Mouse (Mus musculus) large intestine, adult 2 months (tissue): Measurements from ENCODE around the gene Smr3a. TPM values are rescaled to one million over a fixed set of nuclear protein-coding genes. Genes with fewer than 3 reads are reported as not detected.

Experiments
- DNase-seq: peaks from one replicate; pipeline ENCODE4 v3.0.0-alpha.2; 2012; ENCODE audit warnings: low read depth, low spot score
- WGBS: fragments of 180-500 bp; shearing (Covaris S2); methylation state at CpG from one replicate; pipeline ENCODE4 v1.1.7; 2018; 5-methylcytosine and 5-hydroxymethylcytosine counted together
- polyA plus RNA-seq: library from polyadenylated mRNA; depleted of rRNA; stranded (reverse); fragments of >200 nt; gene quantifications from 2 replicates; pipeline ENCODE4 v1.2.3, GENCODE M21; 2012; rRNA removed

Smr3a gene
- polyA plus RNA-seq, result not detected in 2 replicates

DNA sequence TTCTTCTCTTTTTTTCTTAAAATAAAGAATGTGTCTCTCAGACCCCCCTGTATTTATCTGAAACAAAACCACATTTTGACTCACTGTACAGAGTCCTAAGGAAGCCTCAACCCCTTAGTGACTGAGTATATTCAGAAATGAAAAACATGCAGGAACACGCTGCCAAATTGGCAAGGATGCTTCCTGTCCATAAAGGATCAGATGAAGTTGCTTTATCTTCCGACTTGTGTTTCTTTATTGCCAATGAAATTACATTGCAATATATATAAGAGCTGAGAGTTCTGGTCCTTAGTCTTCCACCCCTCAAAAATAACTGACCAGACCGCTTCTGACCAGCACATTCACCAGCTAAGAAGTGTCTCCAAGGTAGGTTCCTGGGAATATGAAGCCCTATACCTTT, at the start of gene Smr3a:
TSS of gene Smr3a (plus strand) at position 301 of the 400 bp plus-strand sequence.
- no peak for DNase-seq
- WGBS, result 73% methylated on average over 3 of the region's 3 CpGs

DNA sequence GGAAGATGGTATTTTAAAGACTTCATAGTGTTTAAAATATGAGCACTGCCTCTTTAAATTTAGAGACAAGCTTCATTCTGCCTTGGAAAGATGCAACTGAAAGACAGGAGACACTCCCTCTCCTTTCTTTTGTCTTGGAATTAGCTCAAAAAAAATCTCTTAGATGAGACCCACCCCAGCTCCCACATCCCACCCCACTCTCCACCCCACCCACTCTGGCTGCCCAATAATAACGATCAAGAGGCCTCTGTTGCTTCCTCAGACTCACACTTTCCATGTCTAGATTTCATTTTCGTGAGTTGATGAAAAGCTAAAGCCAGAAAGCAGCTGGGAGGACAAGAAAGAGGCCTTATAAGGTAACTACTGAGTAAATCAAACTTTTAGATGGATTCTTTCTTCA, 33.1 kb upstream of the Smr3a start, which contains the start of the genes 2310003L06Rik and Gm28434:
TSS of gene 2310003L06Rik (plus strand) at position 259 of the 400 bp plus-strand sequence.
TSS of gene Gm28434 (plus strand) at position 317 of the 400 bp plus-strand sequence.
- 50% methylated on average over 2 of the region's 2 CpGs for WGBS
- no peak for DNase-seq

- no peak for DNase-seq
- WGBS, result 75% methylated on average over 3 of the region's 3 CpGs
Observed at GRCm38 (mm10) chr5:87979139-87979538, 23.2 kb upstream of the Smr3a start, which contains the start of gene Cabs1. Cabs1 (plus strand) TSS chr5:87979439.

DNA sequence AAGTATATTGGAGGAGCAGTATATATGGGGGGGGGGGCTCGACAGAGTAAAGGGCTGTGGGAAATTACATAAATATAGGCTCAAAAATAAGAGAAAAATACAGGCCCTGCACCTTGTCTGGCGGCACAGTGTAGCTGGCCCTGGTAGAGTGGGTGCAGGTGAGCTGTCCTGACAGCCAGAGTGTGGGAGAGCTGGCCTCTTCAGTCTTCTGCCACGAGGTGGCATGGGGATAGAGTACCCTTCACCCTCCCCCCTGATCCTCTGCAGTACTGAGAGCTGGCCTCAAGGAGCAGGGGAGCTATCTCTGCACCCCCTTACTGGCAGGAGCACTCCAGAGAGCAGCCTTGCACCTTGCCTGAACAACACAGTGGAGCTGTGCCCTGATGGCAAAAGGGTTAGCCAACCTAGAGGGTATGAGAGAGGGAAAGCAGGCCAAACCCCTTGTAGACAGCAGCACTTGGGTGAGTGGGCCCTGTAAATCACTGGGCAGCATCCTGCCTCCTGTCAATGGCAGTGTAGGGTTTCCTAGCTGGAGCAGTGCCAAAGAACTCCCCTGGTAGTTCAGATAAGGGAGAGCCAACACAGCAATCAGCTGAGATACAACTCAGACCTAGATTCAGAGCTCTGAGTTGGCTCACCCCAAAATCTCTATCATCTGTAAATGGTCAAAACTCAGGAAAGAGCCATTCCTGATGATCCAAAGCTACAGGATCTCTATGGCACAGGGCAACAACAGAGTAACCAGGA, 19.7 kb upstream of the Smr3a start:
- WGBS, result 46% methylated on average over 3 of the region's 3 CpGs
- no peak for DNase-seq

DNA sequence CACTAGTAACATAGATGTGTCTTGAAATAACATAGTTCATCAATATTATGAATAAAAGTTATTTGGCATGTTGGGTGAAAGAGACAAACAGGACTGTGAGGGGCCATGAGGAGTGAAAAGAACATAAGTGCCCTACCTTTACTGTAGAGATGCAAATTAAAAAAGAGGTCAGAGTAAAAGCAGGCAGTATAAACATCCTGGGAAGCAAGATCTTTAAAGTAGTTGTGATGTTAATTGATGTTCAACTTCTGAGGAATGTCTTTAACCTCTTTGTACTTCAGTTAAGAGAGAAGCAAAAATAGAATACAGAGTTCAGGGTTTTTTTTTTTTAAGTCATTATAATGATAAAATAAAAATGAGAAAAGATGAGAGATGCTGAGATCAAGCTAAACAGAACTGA, 2.9 kb downstream of the Smr3a start:
- DNase-seq, result no peak

Other genes with a start within 250 kb of the Smr3a start
- gene Csn1s2a, start 228.0 kb upstream of the Smr3a start, polyA plus RNA-seq, result not detected in 2 replicates
- not detected in 2 replicates for gene Csn1s2b, start 194.5 kb upstream of the Smr3a start, polyA plus RNA-seq
- not detected in 2 replicates for gene Prr27, start 176.9 kb upstream of the Smr3a start, polyA plus RNA-seq
- gene Odam, start 117.5 kb upstream of the Smr3a start, polyA plus RNA-seq, result not detected in 2 replicates
- not detected in 2 replicates for gene Csn3, start 77.0 kb upstream of the Smr3a start, polyA plus RNA-seq
- not detected in 2 replicates for gene 2310003L06Rik, start 33.1 kb upstream of the Smr3a start, polyA plus RNA-seq
- not detected in 2 replicates for gene Gm28434, start 33.0 kb upstream of the Smr3a start, polyA plus RNA-seq
- gene Cabs1, start 23.1 kb upstream of the Smr3a start, polyA plus RNA-seq, result not detected in 2 replicates
- not detected in 2 replicates for gene Smr2, start 84.0 kb downstream of the Smr3a start, polyA plus RNA-seq
- not detected in 2 replicates for gene Gm11116, start 109.0 kb downstream of the Smr3a start, polyA plus RNA-seq
- gene Gm11115, start 151.6 kb downstream of the Smr3a start, polyA plus RNA-seq, result not detected in 2 replicates